In genomic region chr13:30723858-30724257, GRCm38 (mm10) we compare ENCODE assay signal across 32 mouse cellular contexts. TPM values are rescaled to one million over a fixed set of nuclear protein-coding genes. Genes with fewer than 3 reads are reported as not detected.
"Had no signal": no experiment of that assay in that cellular context is flagged by ENCODE, and none has a peak within 500 bp of the region (broad histone marks: within the 10 kb centered on the region; RNA-seq: fewer than 3 reads in every experiment).

No protein-coding gene starts in this region.

- H3K9me3 ChIP-seq: heart, embryonic 10.5 days; heart, embryonic 12.5 days; heart, embryonic 13.5 days; heart, embryonic 15.5 days; hindbrain, embryonic 10.5 days; hindbrain, embryonic 12.5 days; hindbrain, embryonic 13.5 days; hindbrain, embryonic 15.5 days; intestine, embryonic 15.5 days; kidney, embryonic 15.5 days had no signal

- H3K4me2 ChIP-seq: heart, embryonic 11.5 days; heart, embryonic 12.5 days; heart, embryonic 13.5 days; heart, embryonic 15.5 days; hindbrain, embryonic 12.5 days; hindbrain, embryonic 13.5 days; hindbrain, embryonic 14.5 days; hindbrain, embryonic 15.5 days; intestine, embryonic 15.5 days; kidney, embryonic 15.5 days had no signal

- DNase-seq: heart, postnatal 10 days; heart, postnatal 14 days; heart, postnatal 36 days; heart, postnatal 4 days; kidney, adult 11 months; kidney, adult 18-20 months; kidney, adult 2 months; kidney, adult 8-10 months; kidney, adult 9 months; kidney, postnatal 10 days; kidney, postnatal 14 days; kidney, postnatal 25 days; kidney, postnatal 36 days; kidney, postnatal 4 days; layer of hippocampus, adult 9-11 months; layer of hippocampus, postnatal 36 days had no signal

- H3K9ac ChIP-seq: heart, embryonic 12.5 days; heart, embryonic 13.5 days; heart, embryonic 15.5 days; hindbrain, embryonic 12.5 days; hindbrain, embryonic 13.5 days; hindbrain, embryonic 14.5 days; hindbrain, embryonic 15.5 days; intestine, embryonic 15.5 days; kidney, embryonic 15.5 days had no signal

- H3K27ac ChIP-seq: heart, embryonic 10.5 days; heart, embryonic 13.5 days; heart, embryonic 15.5 days; hindbrain, embryonic 10.5 days; hindbrain, embryonic 12.5 days; hindbrain, embryonic 13.5 days; hindbrain, embryonic 14.5 days; hindbrain, embryonic 15.5 days; hindbrain, postnatal 0 days; intestine, embryonic 15.5 days; kidney, embryonic 15.5 days; kidney, postnatal 0 days; layer of hippocampus, adult 2 months; left cerebral cortex, adult 2 months had no signal

- H3K36me3 ChIP-seq: heart, embryonic 10.5 days; heart, embryonic 12.5 days; heart, embryonic 13.5 days; heart, embryonic 15.5 days; hindbrain, embryonic 10.5 days; hindbrain, embryonic 12.5 days; hindbrain, embryonic 13.5 days; hindbrain, embryonic 15.5 days; intestine, embryonic 15.5 days; kidney, embryonic 15.5 days had no signal

- H3K27me3 ChIP-seq: heart, embryonic 12.5 days; heart, embryonic 15.5 days; hindbrain, embryonic 12.5 days; hindbrain, embryonic 13.5 days; hindbrain, embryonic 15.5 days; intestine, embryonic 15.5 days; kidney, embryonic 15.5 days had no signal

- H3K4me3 ChIP-seq: heart, embryonic 10.5 days; heart, embryonic 12.5 days; heart, embryonic 13.5 days; heart, embryonic 15.5 days; hindbrain, embryonic 10.5 days; hindbrain, embryonic 12.5 days; hindbrain, embryonic 13.5 days; hindbrain, embryonic 15.5 days; intestine, embryonic 15.5 days; kidney, embryonic 15.5 days; layer of hippocampus, adult 2 months; left cerebral cortex, adult 2 months had no signal

RNA-seq across cellular contexts. Expression of gene Irf4, which starts 25.2 kb away (rescaled TPM):
- total RNA-seq: hindbrain, postnatal 0 days had no signal
- polyA plus RNA-seq: hindbrain, embryonic 10.5 days had no signal
